Mouse (Mus musculus) liver, embryonic 14.5 days (tissue): Measurements from ENCODE around the gene Xrcc4.
A peak's percentile ranks its signal among the peaks of the same experiment; 100 is the strongest.

Experiments
- CTCF ChIP-seq: IDR thresholded peaks from 2 replicates; pipeline ENCODE4 v1.5.1; 2016; ENCODE audit warnings: antibody characterized with exemption, low read depth, control low read depth
- EP300 ChIP-seq: IDR thresholded peaks from 2 replicates; pipeline ENCODE4 v1.6.1; 2016; ENCODE audit warnings: antibody characterized with exemption, low read depth

- TF ChIP-seq CTCF (peak; percentile 37; the same call in 1 of the 2 replicates), EP300 (no peak)
Observed at GRCm38 (mm10) chr13:89779208-89779911, 310.0 kb downstream of the Xrcc4 start.
